Mouse (Mus musculus) B cell, adult 2 months (primary cell): ENCODE measurements at regions not wholly inside any gene's neighbourhood (a gene's known extent, or its start where the extent isn't known, plus 50 kb on each side); places are given as distances from the start of the nearest gene placed in this dataset.
A peak's percentile ranks its signal among the peaks of the same experiment; 100 is the strongest.

ENCODE experiments used
- DNase-seq, 2 experiments: peaks; one replicate each; pipeline ENCODE4 v3.0.0; 2022

DNA sequence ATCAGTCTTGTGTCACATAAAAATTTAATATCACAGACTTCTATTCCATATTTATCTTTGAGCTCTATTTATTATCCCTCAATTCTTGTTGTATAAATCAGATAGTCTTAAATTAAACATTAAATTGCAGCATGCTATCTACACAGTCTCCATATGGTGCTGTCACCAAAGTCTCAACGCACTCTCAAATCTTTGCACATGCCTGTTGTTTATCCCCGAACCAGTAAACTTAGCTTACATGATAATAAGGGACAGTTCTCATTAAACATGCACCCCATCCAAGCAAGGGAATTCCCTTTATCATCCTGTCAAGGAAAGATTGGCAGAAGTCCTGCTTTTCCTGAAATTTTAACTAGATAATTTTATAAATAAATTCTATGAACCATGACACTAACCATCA lies 483.8 kb downstream of the Basp1 start:
- DNase-seq, result no peak

DNA sequence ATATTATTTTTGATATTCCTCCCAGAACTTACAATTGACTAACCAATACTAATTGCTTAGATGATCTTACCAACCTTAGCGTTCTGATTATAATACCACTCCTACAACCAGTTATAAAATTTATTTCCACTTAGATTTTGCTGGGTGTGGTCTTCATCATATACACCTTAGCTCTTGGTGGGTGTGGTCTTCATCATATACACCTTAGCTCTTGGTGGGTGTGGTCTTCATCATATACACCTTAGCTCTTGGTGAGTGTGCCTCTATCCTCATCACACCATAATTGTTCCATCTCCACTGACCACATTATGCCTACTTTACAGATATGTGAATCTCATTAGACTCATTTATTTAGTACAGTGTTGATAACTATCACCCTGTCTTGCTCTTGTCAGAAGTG lies 501.7 kb downstream of the Basp1 start:
- no peak for DNase-seq

DNA sequence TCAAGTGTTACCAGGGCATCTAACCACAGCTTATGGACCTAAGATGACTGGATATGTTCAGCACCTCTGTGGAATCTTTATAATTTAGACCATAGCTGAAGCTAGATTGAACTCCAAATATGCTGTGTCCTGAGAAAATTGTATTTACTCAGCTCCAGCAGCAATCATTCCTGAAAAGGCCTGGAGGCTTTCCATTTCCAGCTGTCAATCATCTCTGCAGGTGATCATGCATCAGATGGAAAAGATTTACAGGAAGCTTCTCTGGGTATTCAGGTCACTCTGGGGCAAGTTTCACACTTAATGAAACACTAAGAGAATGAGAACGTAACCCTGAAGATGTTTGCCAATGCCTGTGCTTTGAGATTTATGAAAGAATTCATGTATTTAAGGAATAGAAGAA lies 502.1 kb downstream of the Basp1 start:
- no peak for DNase-seq

DNA sequence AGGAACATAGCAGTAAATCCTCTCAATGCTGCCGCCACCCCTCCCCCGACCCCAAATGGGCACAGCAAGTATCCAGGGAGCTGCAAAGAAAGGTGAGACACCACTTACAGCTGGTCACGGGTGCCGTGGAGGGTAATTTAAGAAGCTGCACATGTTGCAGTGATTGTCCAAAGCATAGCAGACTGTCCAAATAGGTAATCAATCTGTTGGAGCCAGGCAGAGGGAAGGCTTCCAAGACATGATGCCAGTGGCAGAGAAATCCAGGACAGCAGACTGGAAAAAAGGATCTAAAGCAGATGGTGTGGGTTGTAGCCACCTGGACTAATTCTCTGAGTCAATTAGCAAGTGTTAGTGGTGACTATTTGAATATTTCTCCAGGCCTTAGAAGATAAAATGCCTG lies 506.6 kb downstream of the Basp1 start:
- DNase-seq, result no peak

DNA sequence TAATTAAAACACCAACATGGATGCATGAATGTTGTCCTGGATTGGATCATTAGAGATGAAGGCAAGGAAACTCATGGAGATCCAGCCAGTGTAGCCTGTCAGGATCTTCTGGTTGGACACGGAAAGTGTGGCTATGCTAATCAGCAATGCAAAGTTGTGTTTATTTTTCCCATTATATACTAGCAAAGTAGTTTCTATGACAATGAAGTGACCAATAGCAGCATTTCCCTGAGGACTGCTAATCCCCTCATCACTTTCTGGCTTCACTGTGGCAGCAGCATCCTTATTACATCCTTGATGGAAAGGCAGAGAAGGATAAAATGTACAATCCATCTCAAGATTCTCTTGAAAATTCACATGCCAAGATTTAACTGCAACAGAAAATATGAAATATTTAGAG lies 534.7 kb downstream of the Basp1 start:
- DNase-seq, result no peak

DNA sequence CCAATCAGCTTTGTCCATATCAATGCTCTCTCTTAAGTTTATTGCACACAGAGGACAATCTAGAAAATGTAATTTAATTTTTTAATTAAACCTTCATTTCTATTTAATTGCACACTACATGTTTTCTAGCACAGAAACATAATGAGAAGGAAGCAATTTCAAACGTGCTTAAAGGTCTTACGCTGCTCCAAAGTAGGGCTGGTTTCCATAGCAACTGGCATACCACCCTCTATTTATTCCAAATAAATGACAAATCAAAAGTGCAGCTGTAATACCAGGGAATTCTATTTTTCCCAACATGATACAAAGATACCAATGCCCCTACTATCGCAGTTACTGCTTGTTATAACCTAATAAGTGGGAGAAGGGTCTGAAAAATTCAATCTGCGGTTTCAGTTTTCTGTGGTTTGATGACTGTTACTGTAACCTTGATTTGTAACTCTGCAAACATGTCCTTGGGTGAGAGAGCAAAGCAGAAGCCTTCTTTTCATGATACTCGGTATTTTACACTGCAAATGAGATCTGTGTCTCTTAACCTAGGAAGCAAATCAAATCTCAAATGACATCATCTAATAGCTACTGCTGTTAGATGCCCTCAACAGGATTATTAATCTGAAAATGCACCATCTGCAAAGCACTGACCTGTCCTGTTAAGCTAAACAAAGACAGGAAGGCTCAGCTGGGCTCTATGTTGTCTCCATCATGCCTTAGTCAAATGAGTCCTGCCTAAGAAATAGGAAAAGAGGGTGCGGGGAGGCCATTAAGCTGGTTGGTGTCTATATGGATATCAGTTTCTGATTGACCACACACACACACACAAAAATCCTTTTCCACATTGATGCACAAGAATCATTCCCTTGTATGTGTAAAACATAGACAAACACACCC lies 535.6 kb downstream of the Basp1 start:
- no peak for DNase-seq

DNA sequence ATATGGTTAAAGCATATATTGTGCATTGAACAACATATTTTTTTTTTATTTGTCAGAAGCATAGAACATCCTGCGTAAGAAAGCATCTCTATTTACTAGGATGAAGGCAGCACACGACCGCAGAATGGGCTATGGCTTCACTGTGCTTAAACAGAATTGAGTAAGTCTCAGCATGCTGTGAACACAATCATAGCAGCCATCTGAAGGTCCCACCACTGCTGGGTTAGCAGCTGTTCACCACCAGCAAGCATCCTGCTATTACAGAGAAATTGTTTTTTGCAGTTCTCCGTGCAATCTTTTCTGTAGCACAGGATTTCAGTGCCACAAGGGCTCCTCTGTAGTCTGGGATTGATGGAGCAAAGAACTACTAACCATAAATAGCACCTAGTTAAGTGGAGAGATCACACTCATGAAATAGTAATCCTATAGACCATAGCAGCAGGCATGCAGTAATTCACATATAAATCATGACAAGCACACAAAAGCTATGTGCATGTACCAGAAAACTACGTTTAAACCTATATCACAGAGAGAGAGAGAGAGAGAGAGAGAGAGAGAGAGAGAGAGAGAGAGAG lies 537.3 kb downstream of the Basp1 start:
- DNase-seq, result no peak

DNA sequence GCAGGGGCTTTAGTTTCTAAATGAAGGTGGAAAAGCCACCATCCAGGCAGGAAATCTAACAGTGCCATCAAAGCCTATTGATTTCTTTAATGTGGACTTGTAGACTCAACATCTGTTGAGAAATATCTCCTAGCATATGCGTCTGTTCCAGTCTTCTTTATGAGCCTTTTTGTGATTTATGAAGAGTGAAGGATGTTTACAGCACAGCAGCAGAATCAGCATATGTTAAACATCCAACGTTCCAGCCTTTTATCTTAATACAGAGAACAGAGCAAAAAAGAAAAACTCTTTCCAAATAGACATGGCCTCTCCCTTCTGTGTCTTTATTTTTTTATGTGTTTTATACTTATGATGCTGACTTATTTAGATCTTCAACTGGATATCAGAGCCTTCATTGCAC lies 573.3 kb downstream of the Basp1 start:
- no peak for DNase-seq

DNA sequence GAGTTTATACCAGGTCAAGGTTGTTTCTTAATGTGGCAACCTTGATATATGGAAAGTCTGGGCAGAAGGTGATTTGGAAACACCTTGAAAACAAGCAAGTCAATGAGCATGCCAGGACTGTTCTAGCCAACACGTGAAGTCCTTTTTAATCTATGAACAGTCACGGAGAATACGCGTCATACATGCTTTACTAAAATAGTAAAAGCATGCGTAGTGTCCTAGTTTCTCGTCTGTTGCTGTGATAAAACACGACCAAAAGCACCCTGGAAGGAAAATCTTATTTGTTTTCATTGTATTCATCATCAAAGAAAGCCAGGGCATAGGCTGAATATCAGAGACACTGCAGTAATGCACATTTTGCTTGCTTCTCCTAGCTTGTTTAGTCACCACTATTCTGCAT lies 575.2 kb downstream of the Basp1 start:
- DNase-seq, result no peak

DNA sequence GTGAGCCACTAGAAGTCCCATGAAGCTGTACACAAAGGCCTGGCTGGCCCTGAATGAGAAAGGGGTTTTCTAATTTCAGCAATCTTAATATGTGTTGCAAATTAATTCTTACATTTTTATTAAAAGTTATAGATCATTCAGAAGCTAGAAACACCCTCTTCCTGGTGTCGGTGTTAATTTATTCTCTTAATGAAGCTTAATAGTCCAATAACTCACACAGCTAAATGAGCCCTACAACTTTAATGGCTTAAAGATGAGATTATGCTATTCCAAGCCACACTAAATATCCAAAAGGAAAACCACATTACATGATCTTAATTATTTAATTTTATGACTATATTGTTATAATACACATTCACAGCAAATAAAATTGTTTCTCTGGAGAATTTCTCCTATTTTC lies 585.7 kb downstream of the Basp1 start:
- DNase-seq, result no peak

DNA sequence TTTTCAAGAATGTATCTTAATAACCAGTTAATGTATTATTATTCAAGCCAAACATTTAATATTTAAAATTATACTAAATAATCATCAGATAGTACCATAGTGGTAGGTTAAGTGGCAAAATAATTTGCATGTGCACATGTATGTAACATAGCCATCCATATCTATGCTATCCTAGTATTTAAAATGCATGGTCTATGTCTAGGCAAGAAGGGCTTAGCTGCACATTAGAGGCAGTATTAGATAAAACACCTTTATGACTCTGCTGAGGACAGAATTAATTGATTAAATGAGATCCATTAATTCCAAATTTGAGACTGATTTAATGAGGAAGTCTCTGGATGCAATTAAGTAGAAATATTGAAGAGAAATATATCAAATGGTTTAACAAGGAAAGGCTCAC lies 586.3 kb downstream of the Basp1 start:
- no peak for DNase-seq

DNA sequence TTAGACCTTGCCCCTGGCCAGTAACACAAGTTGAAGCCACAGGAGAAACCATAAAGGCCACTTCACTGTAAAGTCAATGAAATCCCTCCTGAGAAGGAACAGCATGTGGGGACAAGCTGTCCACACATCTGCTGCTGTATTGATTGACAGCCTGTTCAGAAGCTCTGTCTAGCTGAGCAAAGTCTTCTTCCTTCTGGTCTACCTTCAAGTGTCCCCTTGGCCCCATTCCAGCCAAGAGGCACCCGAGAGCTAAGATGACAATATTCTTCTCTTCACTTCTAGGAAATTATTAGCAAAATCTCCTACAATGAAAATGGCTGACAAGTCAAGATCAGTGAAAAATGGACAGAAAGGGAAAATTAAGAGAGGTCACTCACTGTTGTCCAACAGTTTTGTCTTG lies 616.7 kb downstream of the Basp1 start:
- no peak for DNase-seq

DNA sequence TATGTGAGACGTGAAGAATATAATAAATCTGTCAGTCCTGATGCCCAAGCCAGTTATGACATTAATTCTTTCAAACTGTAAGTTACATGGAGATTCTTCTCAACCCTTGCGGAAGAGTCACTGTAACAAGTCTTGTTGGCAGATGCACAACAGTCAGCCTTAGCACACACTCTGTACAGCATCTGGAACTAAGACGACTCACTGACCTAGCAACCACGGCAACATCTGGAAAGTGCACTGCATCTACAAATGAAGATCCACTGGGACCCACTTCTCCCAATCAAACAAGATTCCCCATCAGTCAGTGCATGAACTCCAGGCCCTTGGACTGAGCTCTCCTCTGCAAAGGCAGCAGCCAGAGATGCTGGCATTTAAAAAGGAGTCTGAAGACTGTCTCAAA lies 620.2 kb downstream of the Basp1 start:
- no peak for DNase-seq

DNA sequence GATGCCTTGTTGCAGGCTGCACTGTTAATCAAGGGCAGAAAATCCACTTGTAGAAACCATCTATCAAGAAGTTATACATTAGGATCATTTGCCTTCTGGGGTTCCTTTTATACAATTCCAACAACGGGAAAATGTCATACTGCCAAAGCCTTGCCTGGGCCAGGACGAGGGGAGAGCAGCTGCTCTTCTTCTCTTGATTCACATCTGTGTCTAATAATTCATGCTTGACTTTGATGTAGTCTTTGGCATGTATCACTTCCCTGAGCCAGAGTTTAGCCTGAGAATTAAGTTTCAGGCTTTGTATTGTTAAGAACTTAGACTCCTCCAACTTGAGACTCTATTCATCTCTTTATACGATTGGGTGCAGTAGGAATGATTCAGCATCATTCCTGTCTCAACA lies 627.2 kb downstream of the Basp1 start:
- DNase-seq, result no peak

DNA sequence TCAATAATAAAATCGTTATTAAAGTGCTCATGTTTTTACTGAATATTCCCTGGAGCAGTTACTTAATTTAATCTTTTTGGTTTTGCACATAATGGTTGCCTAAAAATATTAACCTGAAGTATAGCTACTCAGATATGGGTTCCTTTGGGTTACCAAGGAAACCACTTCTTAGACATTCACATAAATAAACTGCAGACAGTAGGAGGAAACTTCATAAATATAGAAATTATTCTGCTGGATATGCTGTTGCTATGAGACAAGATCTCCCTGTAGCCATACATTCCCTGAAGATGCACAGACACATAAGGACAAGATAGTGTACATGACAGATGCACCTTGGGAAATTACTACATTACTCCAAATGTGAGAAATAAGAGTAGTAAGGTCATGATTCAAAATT lies 635.3 kb downstream of the Basp1 start:
- no peak for DNase-seq

DNA sequence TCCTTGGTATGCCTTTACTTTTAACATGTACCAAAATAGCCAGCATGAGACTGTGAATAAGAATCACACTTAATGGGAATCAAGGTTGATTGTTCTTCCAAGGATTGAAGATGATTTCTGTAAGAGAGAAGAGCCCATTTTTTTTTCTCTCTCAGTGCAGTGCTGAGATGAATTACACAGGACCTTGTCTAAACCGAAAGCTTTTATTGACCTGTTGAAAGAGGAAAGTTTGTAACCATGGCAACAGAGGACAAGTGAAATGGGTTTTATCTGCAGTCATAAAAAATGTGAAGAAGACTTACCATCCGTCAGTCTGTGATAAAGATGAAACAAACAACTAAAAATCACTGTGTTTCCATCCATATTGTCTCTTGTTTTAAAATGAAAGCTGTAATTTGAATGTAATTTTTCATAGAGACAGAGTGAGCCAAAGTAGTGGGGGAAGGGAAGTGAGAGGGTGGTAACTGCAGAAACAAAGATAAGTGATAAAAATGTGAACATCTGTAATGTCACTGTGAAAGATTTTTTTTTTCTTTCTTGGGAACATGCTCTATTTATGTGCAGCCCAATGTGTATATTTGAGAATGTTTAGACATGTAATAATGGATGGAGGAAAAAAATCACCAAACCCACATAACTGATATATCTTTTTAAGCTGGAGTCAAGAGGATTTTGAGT lies 661.9 kb downstream of the Basp1 start:
- DNase-seq, result no peak

DNA sequence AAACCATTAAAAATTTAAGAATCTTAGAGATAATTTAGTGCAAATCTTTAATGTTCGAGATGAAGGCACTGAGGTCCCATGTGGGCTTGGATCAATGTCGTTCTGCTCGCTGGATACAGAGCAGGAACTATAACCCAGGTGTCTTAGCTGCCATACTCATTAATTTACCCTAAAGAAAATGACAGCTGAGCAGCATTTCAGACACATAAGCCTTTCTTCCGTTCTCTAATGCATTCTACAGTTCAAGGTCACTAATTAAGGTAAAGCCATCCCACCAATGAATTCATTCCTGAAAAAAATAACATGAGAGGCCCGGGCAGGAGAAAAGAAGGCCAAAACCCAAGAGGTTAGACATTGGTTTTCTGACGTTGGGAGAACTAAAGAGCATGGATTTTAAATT lies 670.3 kb downstream of the Basp1 start:
- no peak for DNase-seq

DNA sequence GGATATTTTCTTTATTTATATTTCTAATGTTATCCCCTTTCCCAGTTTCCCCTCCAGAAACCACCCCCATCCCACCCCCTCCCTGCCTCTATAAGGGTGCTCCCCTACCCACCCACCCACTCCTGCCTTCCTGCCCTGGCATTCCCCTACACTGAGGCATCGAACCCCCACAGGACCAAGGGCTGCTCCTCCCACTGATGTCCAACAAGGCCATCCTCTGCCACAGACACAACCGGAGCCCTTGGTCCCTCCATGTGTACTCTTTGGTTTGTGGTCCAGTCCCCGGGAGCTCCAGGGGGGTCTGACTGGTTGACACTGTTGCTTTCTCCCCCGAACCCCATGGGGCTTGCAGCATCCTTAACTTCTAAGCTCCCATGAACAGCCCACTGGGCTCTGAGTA lies 688.4 kb downstream of the Basp1 start:
- DNase-seq, result no peak

DNA sequence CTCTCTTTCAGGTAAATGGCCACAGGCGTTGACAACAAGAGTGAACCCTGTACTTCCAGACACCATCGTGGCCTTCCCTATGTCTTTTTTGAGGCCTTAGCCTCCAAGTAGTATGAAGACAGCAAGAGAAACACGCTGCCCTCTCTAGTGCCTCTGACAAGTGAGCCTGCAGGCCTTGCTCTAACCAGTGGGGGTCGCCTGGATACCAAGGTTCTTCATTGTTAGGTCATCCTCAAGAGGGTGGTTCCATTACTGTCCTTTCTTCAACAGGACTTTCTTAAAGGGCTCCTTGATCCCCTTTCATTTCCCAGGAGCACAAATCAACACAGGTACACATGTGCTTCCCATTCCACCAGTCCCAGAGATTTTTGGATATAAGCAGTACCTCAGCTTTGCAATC lies 688.9 kb downstream of the Basp1 start:
- no peak for DNase-seq

DNA sequence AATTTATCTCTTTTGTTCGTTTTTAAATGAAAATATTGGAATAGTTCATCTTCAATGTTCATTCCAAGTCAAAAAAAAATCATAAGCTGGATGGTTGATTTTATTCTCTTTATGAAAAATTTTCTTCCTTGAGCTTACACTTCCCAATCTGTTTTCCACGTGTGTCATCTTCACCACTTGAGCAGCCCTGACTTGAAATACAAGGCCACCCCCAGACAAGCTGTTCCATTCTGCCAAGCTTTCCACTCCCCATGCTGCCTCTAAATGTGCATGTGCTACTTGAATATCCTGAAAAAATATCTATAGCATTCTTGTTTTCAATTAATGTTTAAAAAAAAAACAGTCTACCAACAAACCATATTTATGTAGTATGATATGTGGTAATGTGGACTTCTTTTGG lies 693.2 kb downstream of the Basp1 start:
- no peak for DNase-seq

DNA sequence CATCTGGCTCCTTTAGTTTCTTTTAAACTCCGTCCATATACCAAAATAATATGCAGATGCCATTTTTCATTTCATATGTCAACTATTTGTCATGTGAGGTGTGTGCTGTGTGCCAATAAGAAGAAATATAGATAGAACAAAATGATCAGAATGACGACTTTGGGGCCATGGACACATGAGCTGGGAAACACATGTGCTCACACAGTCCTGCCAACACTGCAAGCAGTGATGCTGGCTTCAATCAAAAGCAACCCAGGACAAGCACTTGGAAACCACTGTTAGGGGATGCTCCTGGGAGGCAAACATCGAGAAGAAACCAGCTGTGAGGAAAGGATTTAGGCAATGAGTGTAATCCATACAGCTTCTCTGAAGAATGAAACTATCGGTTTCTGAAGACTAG lies 731.4 kb downstream of the Basp1 start:
- DNase-seq, result no peak

DNA sequence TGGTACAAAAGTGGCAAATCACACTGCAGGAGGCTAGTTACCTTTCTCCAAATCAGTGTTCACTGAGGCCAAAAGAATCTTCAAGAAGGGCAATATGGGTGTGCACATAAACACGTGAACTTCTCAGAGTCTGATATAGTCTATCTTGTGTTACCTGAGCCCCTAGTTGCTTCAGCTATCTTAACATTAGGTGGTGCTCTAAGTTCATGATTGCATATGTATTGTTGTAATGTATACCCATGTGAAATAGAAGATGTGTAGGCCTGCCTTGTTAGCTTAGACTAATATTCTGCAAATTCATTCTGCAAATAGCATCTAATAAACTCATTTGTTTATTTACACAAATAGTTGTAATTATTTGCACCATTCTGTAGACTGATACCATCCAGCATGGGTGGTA lies 764.6 kb downstream of the Basp1 start:
- DNase-seq, result no peak

DNA sequence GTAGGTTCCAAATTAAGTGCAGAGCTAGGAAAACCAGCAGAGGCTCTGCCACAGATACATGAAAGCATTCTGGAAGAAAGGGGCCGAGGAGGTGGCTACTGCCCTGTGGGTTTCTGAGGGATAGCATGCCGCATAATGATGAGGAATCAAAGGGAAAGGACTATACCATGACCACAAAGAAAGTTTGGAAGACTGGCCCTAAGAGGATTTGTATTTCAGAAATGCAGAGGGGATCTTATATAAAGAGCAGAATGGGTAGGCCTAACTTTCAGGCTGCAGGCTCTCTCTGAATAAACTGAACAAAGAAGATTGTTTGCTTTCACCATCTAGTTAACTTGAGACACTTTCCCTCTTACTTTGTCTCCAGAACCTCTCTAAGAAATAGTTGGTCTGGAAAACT lies 777.9 kb downstream of the Basp1 start:
- no peak for DNase-seq

DNA sequence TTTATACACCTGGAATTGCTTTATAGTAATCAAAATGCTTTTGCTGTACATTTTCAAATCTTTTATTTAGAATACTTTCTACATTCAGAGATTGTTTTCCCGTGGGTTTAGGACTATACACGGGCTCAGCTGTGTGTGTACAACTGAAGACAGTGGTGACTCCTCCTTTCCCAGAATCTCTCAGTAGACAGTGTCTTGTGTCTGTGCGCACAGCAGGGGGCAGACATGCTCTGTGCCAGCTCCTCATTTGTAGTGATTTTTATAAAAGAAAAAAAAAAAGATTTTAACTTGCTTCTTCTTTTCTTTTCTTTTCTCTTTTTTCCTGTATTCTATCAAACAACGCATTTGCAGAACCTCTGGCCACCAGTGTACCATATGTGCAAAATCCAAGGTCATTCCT lies 817.3 kb downstream of the Basp1 start:
- peak; percentile 4 to 14 for DNase-seq
